Mouse (Mus musculus) forebrain, embryonic 11.5 days (tissue): Measurements from ENCODE around the gene Abca12. TPM values are rescaled to one million over a fixed set of nuclear protein-coding genes. Genes with fewer than 3 reads are reported as not detected.

Experiments used
- ATAC-seq: fragments of 200-750 bp; cut with Nextera tagmentation; replicated peaks from 2 replicates; pipeline ENCODE4 v1.8.0; 2017; ENCODE audit warnings: moderate TSS enrichment; ENCODE audit not compliant: low FRiP score
- DNase-seq: peaks from one replicate; pipeline ENCODE4 v3.0.0-alpha.2; 2017; ENCODE audit warnings: low spot score
- H3K27ac ChIP-seq: fragments of 300-500 bp; sonication (generic); 2 replicates; pipeline ENCODE4 v1.5.1; 2014; ENCODE audit warnings: low read depth, low read length
- H3K27me3 ChIP-seq: fragments of 300-500 bp; sonication (generic); 2 replicates; pipeline ENCODE4 v1.6.1; 2014; ENCODE audit warnings: mild to moderate bottlenecking, low read length, mixed read lengths; ENCODE audit not compliant: control insufficient read depth, insufficient read depth
- H3K36me3 ChIP-seq: fragments of 300-500 bp; sonication (generic); 2 replicates; pipeline ENCODE4 v1.6.1; 2014; ENCODE audit warnings: mild to moderate bottlenecking, low read length, moderate library complexity, mixed read lengths; ENCODE audit not compliant: control insufficient read depth, insufficient read depth
- H3K4me1 ChIP-seq: fragments of 300-500 bp; sonication (generic); replicated peaks from 2 replicates; pipeline ENCODE4 v1.6.1; 2014; ENCODE audit warnings: low read length, mixed read lengths; ENCODE audit not compliant: control insufficient read depth, insufficient read depth
- H3K4me2 ChIP-seq: fragments of 300-500 bp; sonication (generic); 2 replicates; pipeline ENCODE4 v1.6.1; 2014; ENCODE audit warnings: low read depth, mild to moderate bottlenecking, low read length, moderate library complexity, mixed read lengths; ENCODE audit not compliant: severe bottlenecking
- H3K4me3 ChIP-seq: fragments of 300-500 bp; sonication (generic); 2 replicates; pipeline ENCODE4 v1.5.1; 2014; ENCODE audit warnings: low read depth, low read length
- H3K9ac ChIP-seq: fragments of 300-500 bp; sonication (generic); 2 replicates; pipeline ENCODE4 v1.6.1; 2014; ENCODE audit warnings: low read length
- H3K9me3 ChIP-seq: fragments of 300-500 bp; sonication (generic); 2 replicates; pipeline ENCODE4 v1.6.1; 2016; ENCODE audit warnings: low read length, mixed read lengths; ENCODE audit not compliant: control insufficient read depth
- WGBS: fragments of 180-500 bp; shearing (Covaris S2); extraction: QIAGEN DNeasy Blood & Tissue Kit; methylation state at CpG from one replicate; pipeline ENCODE4 v1.1.7; 2014; 5-methylcytosine and 5-hydroxymethylcytosine counted together
- polyA plus RNA-seq: library from polyadenylated mRNA; unstranded; fragments of >200 nt; fragmentation: Nextera tagmentation; extraction: Ambion mirVana; gene quantifications from 2 replicates; pipeline ENCODE4 v1.2.1, GENCODE M21; 2014

Gene Abca12
- not detected in 2 replicates for polyA plus RNA-seq

GRCm38 (mm10) chr1:71414810-71415209, at the start of gene Abca12:
Gene Abca12 (minus strand): TSS chr1:71414910.
- Histone ChIP-seq H3K36me3 (no peaks in the 10 kb centered on the region), H3K4me2 (no peak within 1 kb of the TSS), H3K4me1 (no peaks in the 10 kb centered on the region), H3K27me3 (no peaks in the 10 kb centered on the region), H3K4me3 (no peak within 1 kb of the TSS), H3K9ac (no peak within 1 kb of the TSS), H3K9me3 (no peaks in the 10 kb centered on the region), H3K27ac (no peak within 1 kb of the TSS)
- DNase-seq (no peak), ATAC-seq (no peak)
- WGBS, result 87% methylated on average over 7 of the region's 7 CpGs

GRCm38 (mm10) chr1:71457961-71458360, 43.3 kb upstream of the Abca12 start:
- 86% methylated on average over 3 of the region's 3 CpGs for WGBS

GRCm38 (mm10) chr1:71447424-71447823, 32.7 kb upstream of the Abca12 start:
- Histone ChIP-seq H3K4me2 (no peak overlapping the region), H3K36me3 (no peaks in the 10 kb centered on the region), H3K27me3 (no peaks in the 10 kb centered on the region), H3K4me3 (no peak overlapping the region), H3K4me1 (no peaks in the 10 kb centered on the region), H3K27ac (no peak overlapping the region), H3K9me3 (no peaks in the 10 kb centered on the region), H3K9ac (no peak overlapping the region)
- 92% methylated on average over 4 of the region's 4 CpGs for WGBS
- no peak for ATAC-seq
- DNase-seq, result no peak

More at GRCm38 (mm10) chr1:71457961-71458360, 43.3 kb upstream of the Abca12 start:
- H3K4me2 ChIP-seq, result no peak overlapping the region
- DNase-seq (no peak), ATAC-seq (no peak)
- no peak overlapping the region for H3K27ac ChIP-seq
- H3K9me3 ChIP-seq, result no peaks in the 10 kb centered on the region
- H3K9ac ChIP-seq, result no peak overlapping the region
- H3K27me3 ChIP-seq, result no peaks in the 10 kb centered on the region
- H3K4me3 ChIP-seq, result no peak overlapping the region
- H3K4me1 ChIP-seq, result no peaks in the 10 kb centered on the region
- no peaks in the 10 kb centered on the region for H3K36me3 ChIP-seq

- no peaks in the 10 kb centered on the region for H3K4me1 ChIP-seq
- DNase-seq (no peak), ATAC-seq (no peak)
- 78% methylated on average over 13 of the region's 13 CpGs for WGBS
- no peak overlapping the region for H3K4me3 ChIP-seq
- H3K9ac ChIP-seq, result no peak overlapping the region
- H3K9me3 ChIP-seq, result no peaks in the 10 kb centered on the region
- H3K4me2 ChIP-seq, result no peak overlapping the region
- no peaks in the 10 kb centered on the region for H3K36me3 ChIP-seq
- H3K27me3 ChIP-seq, result no peaks in the 10 kb centered on the region
- H3K27ac ChIP-seq, result no peak overlapping the region
These were observed 7.1 kb upstream of the Abca12 start for GRCm38 (mm10) chr1:71421741-71422333.

- Histone ChIP-seq H3K4me1 (no peaks in the 10 kb centered on the region), H3K27me3 (no peaks in the 10 kb centered on the region), H3K4me3 (no peak overlapping the region), H3K4me2 (no peak overlapping the region), H3K9me3 (no peaks in the 10 kb centered on the region), H3K27ac (no peak overlapping the region), H3K36me3 (no peaks in the 10 kb centered on the region), H3K9ac (no peak overlapping the region)
- ATAC-seq, result no peak
- no peak for DNase-seq
- 87% methylated on average over 5 of the region's 5 CpGs for WGBS
These were observed 3.8 kb upstream of the Abca12 start for GRCm38 (mm10) chr1:71418467-71418866.

- H3K27ac ChIP-seq, result no peak overlapping the region
- H3K4me1 ChIP-seq, result no peaks in the 10 kb centered on the region
- no peak overlapping the region for H3K4me3 ChIP-seq
- ATAC-seq (no peak), DNase-seq (no peak)
- H3K9me3 ChIP-seq, result no peaks in the 10 kb centered on the region
- no peaks in the 10 kb centered on the region for H3K27me3 ChIP-seq
- H3K9ac ChIP-seq, result no peak overlapping the region
- H3K36me3 ChIP-seq, result no peaks in the 10 kb centered on the region
- no peak overlapping the region for H3K4me2 ChIP-seq
- 73% methylated on average over 5 of the region's 5 CpGs for WGBS
These were observed 3.2 kb upstream of the Abca12 start for GRCm38 (mm10) chr1:71417951-71418350.

- DNase-seq, result no peak
- H3K4me3 ChIP-seq, result no peak overlapping the region
- no peak overlapping the region for H3K27ac ChIP-seq
- H3K4me1 ChIP-seq, result no peaks in the 10 kb centered on the region
- H3K9me3 ChIP-seq, result no peaks in the 10 kb centered on the region
- no peaks in the 10 kb centered on the region for H3K36me3 ChIP-seq
- H3K9ac ChIP-seq, result no peak overlapping the region
- no peaks in the 10 kb centered on the region for H3K27me3 ChIP-seq
- WGBS, result 84% methylated on average over 4 of the region's 6 CpGs
- ATAC-seq, result no peak
- no peak overlapping the region for H3K4me2 ChIP-seq
These were observed 626 bp downstream of the Abca12 start for GRCm38 (mm10) chr1:71414084-71414483.

GRCm38 (mm10) chr1:71413114-71413513, 1.6 kb downstream of the Abca12 start:
- no peaks in the 10 kb centered on the region for H3K36me3 ChIP-seq
- DNase-seq (no peak), ATAC-seq (no peak)
- WGBS, result 95% methylated on average over 11 of the region's 11 CpGs
- H3K4me2 ChIP-seq, result no peak overlapping the region
- H3K9me3 ChIP-seq, result no peaks in the 10 kb centered on the region
- H3K4me3 ChIP-seq, result no peak overlapping the region
- no peaks in the 10 kb centered on the region for H3K27me3 ChIP-seq
- no peaks in the 10 kb centered on the region for H3K4me1 ChIP-seq
- H3K27ac ChIP-seq, result no peak overlapping the region
- no peak overlapping the region for H3K9ac ChIP-seq

- H3K4me1 ChIP-seq, result no peaks in the 10 kb centered on the region
- no peaks in the 10 kb centered on the region for H3K36me3 ChIP-seq
- H3K9me3 ChIP-seq, result no peaks in the 10 kb centered on the region
- no peak for DNase-seq
- 78% methylated on average over 7 of the region's 7 CpGs for WGBS
- no peak overlapping the region for H3K9ac ChIP-seq
- 0 out of 2 replicates have a peak, but pooled peaks have one; percentile 27 for ATAC-seq
- H3K27me3 ChIP-seq, result no peaks in the 10 kb centered on the region
- no peak overlapping the region for H3K4me3 ChIP-seq
- H3K27ac ChIP-seq, result no peak overlapping the region
- no peak overlapping the region for H3K4me2 ChIP-seq
These were observed 7.0 kb downstream of the Abca12 start for GRCm38 (mm10) chr1:71407711-71408110.
